In genomic region chr7:102016936-102017335, GRCm38 (mm10) we compare ENCODE assay signal across 13 mouse cellular contexts. TPM values are rescaled to one million over a fixed set of nuclear protein-coding genes. Genes with fewer than 3 reads are reported as not detected.
DNase-seq lines count a peak whose midpoint lies in the region; ATAC-seq lines count a peak whose summit lies in the region.
"Had no signal": no experiment of that assay in that cellular context is flagged by ENCODE, and none has a peak within 500 bp of the region (broad histone marks: within the 10 kb centered on the region; RNA-seq: fewer than 3 reads in every experiment).

No protein-coding gene starts in this region.

- H3K4me1 ChIP-seq in heart, embryonic 15.5 days (replicated peaks): peaks cover 16% of the 10 kb centered on the region
- H3K4me1 ChIP-seq in liver, embryonic 12.5 days: peaks cover 7% of the 10 kb centered on the region
- H3K4me1 ChIP-seq in brown adipose tissue, adult 24 weeks (ENCODE audit: control insufficient read depth, insufficient read depth, insufficient read length, low read length): no peaks in the 10 kb centered on the region
- H3K4me1 ChIP-seq in megakaryocyte, embryonic 14.5 days: peaks cover 50% of the 10 kb centered on the region
- no peaks in the 10 kb centered on the region for H3K4me1 ChIP-seq in forebrain, embryonic 14.5 days (ENCODE audit: control insufficient read depth, insufficient read depth, low read length)
- H3K4me1 ChIP-seq: embryonic facial prominence, embryonic 10.5 days had no signal

- ATAC-seq in heart, embryonic 15.5 days (replicated peaks; ENCODE audit: insufficient number of reproducible peaks, insufficient read depth, low FRiP score, low read depth): no peak
- ATAC-seq in liver, embryonic 12.5 days: no peak
- no peak for ATAC-seq in forebrain, embryonic 14.5 days

- H3K4me3 ChIP-seq in heart, embryonic 15.5 days: no peak overlapping the region
- no peak overlapping the region for H3K4me3 ChIP-seq in liver, embryonic 12.5 days
- H3K4me3 ChIP-seq in brown adipose tissue, adult 24 weeks (ENCODE audit: insufficient read depth, low read depth, low read length): peak overlapping the region; percentile 60
- H3K4me3 ChIP-seq in megakaryocyte, embryonic 14.5 days (replicated peaks): peak overlapping the region; percentile 87
- no peak overlapping the region for H3K4me3 ChIP-seq in forebrain, embryonic 14.5 days (ENCODE audit: low read depth, low read length)
- H3K4me3 ChIP-seq: embryonic facial prominence, embryonic 10.5 days had no signal

- WGBS in heart, embryonic 15.5 days: 71% methylated on average over 4 of the region's 4 CpGs
- 73% methylated on average over 4 of the region's 4 CpGs for WGBS in liver, embryonic 12.5 days (ENCODE audit: insufficient replicate concordance)
- WGBS in forebrain, embryonic 14.5 days: 87% methylated on average over 4 of the region's 4 CpGs

- no peaks in the 10 kb centered on the region for H3K27me3 ChIP-seq in heart, embryonic 15.5 days
- no peaks in the 10 kb centered on the region for H3K27me3 ChIP-seq in liver, embryonic 12.5 days (replicated peaks)
- H3K27me3 ChIP-seq in megakaryocyte, embryonic 14.5 days (replicated peaks): no peaks in the 10 kb centered on the region
- H3K27me3 ChIP-seq in forebrain, embryonic 14.5 days (replicated peaks; ENCODE audit: control insufficient read depth, insufficient read depth, low read length): no peaks in the 10 kb centered on the region

- 0 out of 2 replicates have a peak overlapping the region, but pooled peaks have one; percentile 64 for H3K27ac ChIP-seq in heart, embryonic 15.5 days
- 0 out of 2 replicates have a peak overlapping the region, but pooled peaks have one; percentile 16 for H3K27ac ChIP-seq in liver, embryonic 12.5 days
- peak overlapping the region; percentile 86 for H3K27ac ChIP-seq in brown adipose tissue, adult 24 weeks (replicated peaks; ENCODE audit: low read depth, low read length)
- no peak overlapping the region for H3K27ac ChIP-seq in forebrain, embryonic 14.5 days (ENCODE audit: low read depth, low read length)
- H3K27ac ChIP-seq: embryonic facial prominence, embryonic 10.5 days had no signal

- no peak overlapping the region for H3K9ac ChIP-seq in heart, embryonic 15.5 days
- H3K9ac ChIP-seq in liver, embryonic 12.5 days: no peak overlapping the region
- no peak overlapping the region for H3K9ac ChIP-seq in forebrain, embryonic 14.5 days (ENCODE audit: low read length)

- peaks cover 48% of the 10 kb centered on the region for H3K36me3 ChIP-seq in heart, embryonic 15.5 days
- H3K36me3 ChIP-seq in liver, embryonic 12.5 days: peaks cover 96% of the 10 kb centered on the region
- H3K36me3 ChIP-seq in megakaryocyte, embryonic 14.5 days (replicated peaks; ENCODE audit: low read length): peaks cover 96% of the 10 kb centered on the region
- H3K36me3 ChIP-seq in forebrain, embryonic 14.5 days (ENCODE audit: control insufficient read depth, insufficient read depth, low read length): peaks cover 90% of the 10 kb centered on the region

- H3K4me2 ChIP-seq in heart, embryonic 15.5 days: no peak overlapping the region
- H3K4me2 ChIP-seq in liver, embryonic 12.5 days: no peak overlapping the region
- no peak overlapping the region for H3K4me2 ChIP-seq in forebrain, embryonic 14.5 days (ENCODE audit: low read length)
- H3K4me2 ChIP-seq: midbrain, embryonic 11.5 days had no signal

- DNase-seq in heart, adult 9 months (ENCODE audit: low spot score in 2 of 2): no peak
- DNase-seq in liver: no peak
- no peak for DNase-seq in forebrain, embryonic 14.5 days (ENCODE audit: low spot score)
- no peak for DNase-seq in cerebellum, adult 9-10 months
- DNase-seq: cerebellum, postnatal 10 days; gastrocnemius, postnatal 36 days; thymus, adult 18-20 months had no signal

- no peaks in the 10 kb centered on the region for H3K9me3 ChIP-seq in heart, embryonic 15.5 days (replicated peaks)
- no peaks in the 10 kb centered on the region for H3K9me3 ChIP-seq in liver, embryonic 12.5 days (replicated peaks)
- H3K9me3 ChIP-seq in megakaryocyte, embryonic 14.5 days: no peaks in the 10 kb centered on the region
- H3K9me3 ChIP-seq in forebrain, embryonic 14.5 days (replicated peaks; ENCODE audit: control insufficient read depth, low read length): no peaks in the 10 kb centered on the region
- H3K9me3 ChIP-seq: embryonic facial prominence, embryonic 10.5 days had no signal

RNA-seq across cellular contexts. Expression of gene Il18bp, which starts 1.6 kb away (rescaled TPM):
- 1.5 and 2.3 TPM in 2 replicates for polyA plus RNA-seq in heart, embryonic 15.5 days (2015; fragmentation: Nextera tagmentation; extraction: Ambion mirVana)
- polyA plus RNA-seq in liver, embryonic 12.5 days (2016; fragmentation: Nextera tagmentation; extraction: Ambion mirVana): 4.5 and 4.9 TPM in 2 replicates
- polyA plus RNA-seq in brown adipose tissue, adult 24 weeks (2012; ENCODE audit: insufficient read depth, insufficient read length, missing spikeins): 9.8 and 12.0 TPM in 2 replicates
- polyA plus RNA-seq in megakaryocyte, embryonic 14.5 days (2012; ENCODE audit: insufficient read depth, low replicate concordance): 24.3 and 28.3 TPM in 2 replicates
- 2.0 and 2.9 TPM in 2 replicates for polyA plus RNA-seq in forebrain, embryonic 14.5 days (2014; fragmentation: Nextera tagmentation; extraction: Ambion mirVana)

RNA-seq across cellular contexts. Expression of gene Rnf121, which starts 48.3 kb away (rescaled TPM):
- 15.0 and 15.6 TPM in 2 replicates for polyA plus RNA-seq in heart, embryonic 15.5 days (2015; fragmentation: Nextera tagmentation; extraction: Ambion mirVana)
- 12.7 and 13.4 TPM in 2 replicates for polyA plus RNA-seq in liver, embryonic 12.5 days (2016; fragmentation: Nextera tagmentation; extraction: Ambion mirVana)
- 14.8 and 17.2 TPM in 2 replicates for polyA plus RNA-seq in brown adipose tissue, adult 24 weeks (2012; ENCODE audit: insufficient read depth, insufficient read length, missing spikeins)
- polyA plus RNA-seq in megakaryocyte, embryonic 14.5 days (2012; ENCODE audit: insufficient read depth, low replicate concordance): 2.8 TPM in 1 of 2 replicates, not detected in the other
- 33.9 and 35.2 TPM in 2 replicates for polyA plus RNA-seq in forebrain, embryonic 14.5 days (2014; fragmentation: Nextera tagmentation; extraction: Ambion mirVana)

RNA-seq across cellular contexts. Expression of gene Xndc1, which starts 48.4 kb away (rescaled TPM):
- polyA plus RNA-seq in heart, embryonic 15.5 days (2015; fragmentation: Nextera tagmentation; extraction: Ambion mirVana): 18.9 and 22.0 TPM in 2 replicates
- polyA plus RNA-seq in liver, embryonic 12.5 days (2016; fragmentation: Nextera tagmentation; extraction: Ambion mirVana): 20.2 and 21.0 TPM in 2 replicates
- polyA plus RNA-seq in brown adipose tissue, adult 24 weeks (2012; ENCODE audit: insufficient read depth, insufficient read length, missing spikeins): 7.8 and 10.0 TPM in 2 replicates
- 4.0 and 5.4 TPM in 2 replicates for polyA plus RNA-seq in megakaryocyte, embryonic 14.5 days (2012; ENCODE audit: insufficient read depth, low replicate concordance)
- polyA plus RNA-seq in forebrain, embryonic 14.5 days (2014; fragmentation: Nextera tagmentation; extraction: Ambion mirVana): 19.0 and 23.5 TPM in 2 replicates

RNA-seq across cellular contexts. Expression of gene Xntrpc, which starts 48.6 kb away (rescaled TPM):
- 0.67 and 0.77 TPM in 2 replicates for polyA plus RNA-seq in heart, embryonic 15.5 days (2015; fragmentation: Nextera tagmentation; extraction: Ambion mirVana)
- 0.33 and 0.41 TPM in 2 replicates for polyA plus RNA-seq in liver, embryonic 12.5 days (2016; fragmentation: Nextera tagmentation; extraction: Ambion mirVana)
- polyA plus RNA-seq in brown adipose tissue, adult 24 weeks (2012; ENCODE audit: insufficient read depth, insufficient read length, missing spikeins): 0.32 TPM in 1 of 2 replicates, not detected in the other
- polyA plus RNA-seq in megakaryocyte, embryonic 14.5 days (2012; ENCODE audit: insufficient read depth, low replicate concordance): 0.51 and 0.64 TPM in 2 replicates
- polyA plus RNA-seq in forebrain, embryonic 14.5 days (2014; fragmentation: Nextera tagmentation; extraction: Ambion mirVana): 0.99 and 1.3 TPM in 2 replicates

Comparison
In these comparisons a context has a peak if more than half of its experiments do, and no peak if none do; other contexts are left out.
1. H3K4me3 ChIP-seq: peak in brown adipose tissue, adult 24 weeks (single experiment) and megakaryocyte, embryonic 14.5 days (single experiment); none in heart, embryonic 15.5 days (single experiment), liver, embryonic 12.5 days (single experiment) and forebrain, embryonic 14.5 days (single experiment).